Mouse (Mus musculus) midbrain, embryonic 10.5 days (tissue): Measurements from ENCODE around the gene Clmn. TPM values are rescaled to one million over a fixed set of nuclear protein-coding genes. Genes with fewer than 3 reads are reported as not detected.
"Not testable (repeated sequence)": the region's sequence is repeated elsewhere in the genome, so short reads cannot be mapped to it uniquely, and the experiment has no call there.

Source experiments
- DNase-seq: peaks from one replicate; pipeline ENCODE4 v3.0.0-alpha.2; 2017; ENCODE audit warnings: low spot score
- H3K27ac ChIP-seq: fragments of 300-500 bp; sonication (generic); replicated peaks from 2 replicates; pipeline ENCODE4 v1.5.1; 2016; ENCODE audit warnings: mild to moderate bottlenecking
- H3K27me3 ChIP-seq: fragments of 300-500 bp; sonication (generic); 2 replicates; pipeline ENCODE4 v1.6.1; 2016; ENCODE audit warnings: low read depth, mild to moderate bottlenecking; ENCODE audit not compliant: poor library complexity, severe bottlenecking
- H3K36me3 ChIP-seq: fragments of 300-500 bp; sonication (generic); 2 replicates; pipeline ENCODE4 v1.6.1; 2016; ENCODE audit warnings: mild to moderate bottlenecking, moderate library complexity
- H3K4me1 ChIP-seq: fragments of 300-500 bp; sonication (generic); 2 replicates; pipeline ENCODE4 v1.6.1; 2016
- H3K4me3 ChIP-seq: fragments of 300-500 bp; sonication (generic); 2 replicates; pipeline ENCODE4 v1.5.1; 2016; ENCODE audit warnings: mild to moderate bottlenecking, moderate library complexity
- H3K9me3 ChIP-seq: fragments of 300-500 bp; sonication (generic); replicated peaks from 2 replicates; pipeline ENCODE4 v1.6.1; 2016; ENCODE audit warnings: mild to moderate bottlenecking
- WGBS: fragments of 180-500 bp; shearing (Covaris S2); methylation state at CpG from one replicate; pipeline ENCODE4 v1.1.7; 2016; 5-methylcytosine and 5-hydroxymethylcytosine counted together
- polyA plus RNA-seq: library from polyadenylated mRNA; unstranded; fragments of >200 nt; fragmentation: Nextera tagmentation; extraction: Ambion mirVana; gene quantifications from 2 replicates; pipeline ENCODE4 v1.2.1, GENCODE M21; 2016

The Clmn gene
- polyA plus RNA-seq, 1 experiment from 2014 or later, result 1.9 TPM

GRCm38 (mm10) chr12:104834772-104835171 lies 30.1 kb downstream of the Clmn start:
- DNase-seq, result no peak
- H3K4me1 ChIP-seq, result peaks cover 47% of the 10 kb centered on the region
- H3K4me3 ChIP-seq, result no peak overlapping the region
- 38% methylated on average over 4 of the region's 4 CpGs for WGBS
- no peak overlapping the region for H3K27ac ChIP-seq
- no peaks in the 10 kb centered on the region for H3K36me3 ChIP-seq
- no peaks in the 10 kb centered on the region for H3K27me3 ChIP-seq
- H3K9me3 ChIP-seq, result no peaks in the 10 kb centered on the region

DNA sequence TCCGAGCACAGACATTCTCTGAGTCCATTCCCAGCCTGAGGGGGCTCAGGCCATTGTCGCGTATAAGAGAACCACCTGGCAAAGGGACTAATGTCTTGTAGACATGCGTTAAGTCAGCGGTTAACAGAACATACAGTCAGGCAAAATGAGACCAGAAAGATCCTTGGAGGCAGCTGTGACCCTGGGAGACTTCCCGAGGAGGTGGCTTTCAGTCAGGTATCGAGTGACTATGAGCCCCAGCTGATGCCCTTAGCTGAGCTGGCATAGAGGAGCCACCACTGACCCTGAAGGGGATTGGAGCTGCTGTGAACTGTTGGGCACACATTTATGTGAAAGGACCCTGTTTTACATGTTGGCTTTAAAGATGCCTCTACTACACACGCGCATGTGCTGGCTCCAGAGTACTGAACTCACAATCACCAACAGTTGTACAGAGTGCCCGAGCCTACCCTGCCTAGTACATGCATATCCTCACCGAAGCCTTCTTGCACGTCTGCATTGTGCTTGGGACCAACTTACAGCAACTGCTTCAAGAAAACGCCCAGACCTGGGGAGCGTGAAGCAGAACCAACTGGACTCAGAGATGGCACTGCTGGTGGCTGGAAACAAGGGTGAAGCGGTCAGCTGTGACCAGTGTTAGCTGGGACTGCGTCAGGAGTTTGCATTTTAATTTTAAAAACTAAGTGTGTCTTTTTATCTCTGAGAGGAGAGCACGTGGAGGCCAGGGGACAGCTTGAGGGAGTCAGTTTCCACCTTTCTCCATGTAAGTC lies 34.0 kb downstream of the Clmn start:
- Histone ChIP-seq H3K27me3 (no peaks in the 10 kb centered on the region), H3K9me3 (no peaks in the 10 kb centered on the region), H3K27ac (0 out of 2 replicates have a peak overlapping the region, but pooled peaks have one; percentile 3), H3K4me1 (peaks cover 37% of the 10 kb centered on the region), H3K4me3 (no peak overlapping the region), H3K36me3 (no peaks in the 10 kb centered on the region)
- WGBS, result 74% methylated on average over 17 of the region's 17 CpGs
- DNase-seq, result no peak

DNA sequence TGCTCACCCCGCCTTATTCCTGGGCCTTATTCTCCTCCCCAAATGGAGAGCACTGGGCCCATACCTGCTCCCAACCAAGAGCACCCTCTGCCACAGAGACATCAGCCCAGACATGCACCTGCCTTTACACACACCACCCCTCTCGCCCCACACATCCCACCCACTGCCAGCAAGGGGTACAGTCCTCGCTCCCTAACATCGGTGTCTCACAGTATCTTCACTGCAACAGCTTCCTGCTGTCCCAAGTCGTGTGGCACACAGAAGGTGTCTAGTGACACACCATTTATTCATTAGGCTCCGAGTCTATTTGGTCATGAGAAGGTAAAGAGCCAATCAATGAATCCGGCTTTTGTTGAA lies 34.6 kb downstream of the Clmn start:
- H3K27me3 ChIP-seq, result no peaks in the 10 kb centered on the region

DNA sequence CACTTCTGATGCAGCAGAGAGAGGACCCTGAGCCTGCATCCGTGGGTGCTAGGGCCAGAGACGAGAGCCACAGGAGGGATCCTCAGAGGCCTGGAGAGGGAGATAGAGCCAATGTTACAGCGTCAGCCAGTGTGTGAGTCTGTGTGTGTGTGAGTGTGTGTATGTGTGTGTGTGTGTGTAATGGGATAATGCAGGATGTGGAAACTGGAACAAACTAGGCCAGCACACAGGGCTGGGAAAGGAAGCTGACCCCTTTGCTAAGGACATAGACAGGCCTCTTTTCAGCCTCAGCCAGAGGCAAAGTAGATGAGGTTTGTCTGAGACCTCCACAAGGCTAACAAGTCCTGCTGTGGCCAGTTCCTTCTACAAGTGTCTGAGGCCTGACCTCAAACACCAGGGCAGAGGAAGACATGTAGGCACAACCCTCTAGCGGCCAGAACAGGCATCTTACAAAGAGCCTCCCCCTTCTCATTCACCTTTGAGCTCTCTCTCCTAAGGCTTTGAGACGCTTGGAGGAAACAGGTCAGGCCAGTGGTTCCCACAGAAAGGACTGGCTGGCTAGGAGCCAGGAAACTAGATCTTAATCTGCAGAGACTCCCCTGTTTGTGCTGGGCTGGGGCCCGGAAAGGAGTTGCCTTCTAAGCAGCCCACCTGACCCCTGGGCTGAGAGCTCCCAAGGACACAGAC lies 35.1 kb downstream of the Clmn start:
- WGBS, result 37% methylated on average over 6 of the region's 6 CpGs
- peak overlapping the region; percentile 3; the same call in 1 of the 2 replicates for H3K27ac ChIP-seq
- DNase-seq, result peak; percentile 37

More for the DNA sequence above, 34.6 kb downstream of the Clmn start:
- DNase-seq, result no peak
- Histone ChIP-seq H3K9me3 (no peaks in the 10 kb centered on the region), H3K4me1 (peaks cover 31% of the 10 kb centered on the region), H3K36me3 (no peaks in the 10 kb centered on the region), H3K4me3 (no peak overlapping the region), H3K27ac (peak overlapping the region; percentile 3; the same call in 1 of the 2 replicates)
- 80% methylated on average over 7 of the region's 7 CpGs for WGBS

GRCm38 (mm10) chr12:104828986-104829385 lies 35.9 kb downstream of the Clmn start:
- DNase-seq, result not testable (repeated sequence)
- 92% methylated on average over 4 of the region's 4 CpGs for WGBS

More for the DNA sequence above, 35.1 kb downstream of the Clmn start:
- Histone ChIP-seq H3K4me3 (no peak overlapping the region), H3K4me1 (peaks cover 26% of the 10 kb centered on the region), H3K9me3 (no peaks in the 10 kb centered on the region), H3K27me3 (no peaks in the 10 kb centered on the region), H3K36me3 (no peaks in the 10 kb centered on the region)

GRCm38 (mm10) chr12:104827721-104828120 lies 37.2 kb downstream of the Clmn start:
- no peak overlapping the region for H3K4me3 ChIP-seq
- H3K4me1 ChIP-seq, result peaks cover 36% of the 10 kb centered on the region
- no peaks in the 10 kb centered on the region for H3K36me3 ChIP-seq
- 92% methylated on average over 6 of the region's 6 CpGs for WGBS
- H3K27ac ChIP-seq, result no peak overlapping the region
- no peaks in the 10 kb centered on the region for H3K27me3 ChIP-seq
- DNase-seq, result no peak
- no peaks in the 10 kb centered on the region for H3K9me3 ChIP-seq

More at GRCm38 (mm10) chr12:104828986-104829385, 35.9 kb downstream of the Clmn start:
- H3K27me3 ChIP-seq, H3K27ac ChIP-seq, H3K4me3 ChIP-seq, H3K9me3 ChIP-seq, H3K36me3 ChIP-seq: not testable (repeated sequence)
- peaks cover 28% of the 10 kb centered on the region for H3K4me1 ChIP-seq

- H3K4me1 ChIP-seq, result peaks cover 38% of the 10 kb centered on the region
- H3K36me3 ChIP-seq, result no peaks in the 10 kb centered on the region
- DNase-seq, result no peak
- no peak overlapping the region for H3K27ac ChIP-seq
- 77% methylated on average over 6 of the region's 6 CpGs for WGBS
- no peaks in the 10 kb centered on the region for H3K27me3 ChIP-seq
- no peaks in the 10 kb centered on the region for H3K9me3 ChIP-seq
- H3K4me3 ChIP-seq, result no peak overlapping the region
Observed at GRCm38 (mm10) chr12:104824907-104825267, 40.0 kb downstream of the Clmn start.

GRCm38 (mm10) chr12:104824244-104824906 lies 40.5 kb downstream of the Clmn start:
- H3K27ac ChIP-seq, result no peak overlapping the region
- H3K27me3 ChIP-seq, result no peaks in the 10 kb centered on the region
- 91% methylated on average over 12 of the region's 12 CpGs for WGBS
- no peaks in the 10 kb centered on the region for H3K36me3 ChIP-seq
- no peak for DNase-seq
- no peaks in the 10 kb centered on the region for H3K9me3 ChIP-seq
- H3K4me3 ChIP-seq, result no peak overlapping the region
- peaks cover 41% of the 10 kb centered on the region for H3K4me1 ChIP-seq

- no peak overlapping the region for H3K27ac ChIP-seq
- H3K27me3 ChIP-seq, result no peaks in the 10 kb centered on the region
- no peak for DNase-seq
- no peak overlapping the region for H3K4me3 ChIP-seq
- H3K9me3 ChIP-seq, result no peaks in the 10 kb centered on the region
- peaks cover 47% of the 10 kb centered on the region for H3K4me1 ChIP-seq
- no peaks in the 10 kb centered on the region for H3K36me3 ChIP-seq
- 94% methylated on average over 7 of the region's 7 CpGs for WGBS
Observed at GRCm38 (mm10) chr12:104823722-104824121, 41.2 kb downstream of the Clmn start.

- no peak overlapping the region for H3K27ac ChIP-seq
Observed at GRCm38 (mm10) chr12:104822838-104823599, 41.9 kb downstream of the Clmn start.

DNA sequence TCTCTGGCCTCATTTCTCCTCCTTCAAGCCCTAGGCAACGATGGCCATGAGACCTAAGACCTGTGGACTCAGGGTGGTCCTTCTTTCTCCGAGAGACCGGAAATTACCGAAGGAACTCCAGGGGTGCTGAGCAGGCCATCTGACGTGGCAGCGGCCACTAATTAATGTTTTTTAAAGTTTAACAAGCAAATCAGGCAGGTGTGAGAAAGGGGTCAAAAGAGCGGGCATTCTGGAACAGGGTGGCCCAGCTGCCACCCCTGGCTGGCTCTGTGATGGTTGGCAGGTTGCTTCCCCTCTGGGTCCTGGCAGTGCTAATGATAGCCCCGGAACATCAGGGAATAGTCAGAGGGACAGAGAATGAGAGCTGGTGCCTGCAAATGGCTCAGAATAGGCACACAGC lies 42.7 kb downstream of the Clmn start:
- H3K27ac ChIP-seq, result 0 out of 2 replicates have a peak overlapping the region, but pooled peaks have one; percentile 23
- no peak overlapping the region for H3K4me3 ChIP-seq
- H3K27me3 ChIP-seq, result no peaks in the 10 kb centered on the region
- 61% methylated on average over 8 of the region's 8 CpGs for WGBS
- no peak for DNase-seq
- H3K4me1 ChIP-seq, result peaks cover 60% of the 10 kb centered on the region
- H3K9me3 ChIP-seq, result no peaks in the 10 kb centered on the region
- no peaks in the 10 kb centered on the region for H3K36me3 ChIP-seq

More at GRCm38 (mm10) chr12:104822838-104823599, 41.9 kb downstream of the Clmn start:
- no peak overlapping the region for H3K4me3 ChIP-seq
- peaks cover 52% of the 10 kb centered on the region for H3K4me1 ChIP-seq
- H3K9me3 ChIP-seq, result no peaks in the 10 kb centered on the region
- WGBS, result 90% methylated on average over 10 of the region's 10 CpGs
- DNase-seq, result no peak
- no peaks in the 10 kb centered on the region for H3K27me3 ChIP-seq
- no peaks in the 10 kb centered on the region for H3K36me3 ChIP-seq

- DNase-seq, result no peak
- H3K9me3 ChIP-seq, result no peaks in the 10 kb centered on the region
- H3K4me1 ChIP-seq, result peaks cover 61% of the 10 kb centered on the region
- H3K36me3 ChIP-seq, result no peaks in the 10 kb centered on the region
- no peak overlapping the region for H3K4me3 ChIP-seq
- WGBS, result 81% methylated on average over 5 of the region's 5 CpGs
- no peak overlapping the region for H3K27ac ChIP-seq
- H3K27me3 ChIP-seq, result no peaks in the 10 kb centered on the region
Observed at GRCm38 (mm10) chr12:104820061-104820460, 44.8 kb downstream of the Clmn start.
